Mouse (Mus musculus) liver, embryonic 14.5 days (tissue): ENCODE data around the gene Gcgr.

Experiments used
- CTCF ChIP-seq: IDR thresholded peaks from 2 replicates; pipeline ENCODE4 v1.5.1; 2016; ENCODE audit warnings: antibody characterized with exemption, low read depth, control low read depth
- EP300 ChIP-seq: IDR thresholded peaks from 2 replicates; pipeline ENCODE4 v1.6.1; 2016; ENCODE audit warnings: antibody characterized with exemption, low read depth

- no peak for TF ChIP-seq CTCF
- no peak for TF ChIP-seq EP300
These were observed 43.2 kb downstream of the Gcgr start for GRCm38 (mm10) chr11:120573585-120574277.
